Mouse (Mus musculus) embryonic fibroblast, embryonic 13.5 days (primary cell): ENCODE data around the gene Slc37a4.
A peak's percentile ranks its signal among the peaks of the same experiment; 100 is the strongest.

ENCODE experiments used
- CTCF ChIP-seq: IDR thresholded peaks from 2 replicates; pipeline ENCODE4 v1.5.1; 2011; ENCODE audit warnings: mild to moderate bottlenecking, control low read depth, low read length, moderate library complexity, borderline replicate concordance; ENCODE audit not compliant: insufficient read depth
- POLR2A ChIP-seq: IDR thresholded peaks from 2 replicates; pipeline ENCODE4 v1.6.1; 2011; ENCODE audit warnings: low read depth, mild to moderate bottlenecking, control low read depth, low read length, moderate library complexity

DNA sequence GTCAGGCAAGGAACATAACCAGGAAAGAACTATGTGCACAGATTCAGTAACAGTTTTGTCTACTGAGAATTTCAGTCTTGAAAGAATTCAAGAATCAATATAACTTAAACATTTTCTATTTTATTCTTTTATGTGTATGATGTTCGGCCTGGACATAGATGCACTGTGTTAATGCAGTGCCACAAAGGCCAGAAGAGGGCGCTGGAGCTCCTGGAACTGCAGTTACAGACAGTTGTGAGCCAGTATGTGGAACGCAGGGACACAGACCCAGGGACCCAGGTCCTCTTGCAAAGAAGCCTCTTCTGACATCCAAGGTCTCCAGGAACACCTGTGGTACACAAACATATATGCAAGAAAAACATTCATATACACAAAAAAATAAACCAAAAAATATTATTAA, 32.2 kb upstream of the Slc37a4 start:
- TF ChIP-seq CTCF (peak; percentile 42; the same call in 1 of the 2 replicates), POLR2A (no peak)
